Mouse (Mus musculus): ENCODE results near the gene Cerkl. TPM values are rescaled to one million over a fixed set of nuclear protein-coding genes. Genes with fewer than 3 reads are reported as not detected.

The Cerkl gene
- polyA plus RNA-seq, 1 experiment, result 14.3 TPM

DNA sequence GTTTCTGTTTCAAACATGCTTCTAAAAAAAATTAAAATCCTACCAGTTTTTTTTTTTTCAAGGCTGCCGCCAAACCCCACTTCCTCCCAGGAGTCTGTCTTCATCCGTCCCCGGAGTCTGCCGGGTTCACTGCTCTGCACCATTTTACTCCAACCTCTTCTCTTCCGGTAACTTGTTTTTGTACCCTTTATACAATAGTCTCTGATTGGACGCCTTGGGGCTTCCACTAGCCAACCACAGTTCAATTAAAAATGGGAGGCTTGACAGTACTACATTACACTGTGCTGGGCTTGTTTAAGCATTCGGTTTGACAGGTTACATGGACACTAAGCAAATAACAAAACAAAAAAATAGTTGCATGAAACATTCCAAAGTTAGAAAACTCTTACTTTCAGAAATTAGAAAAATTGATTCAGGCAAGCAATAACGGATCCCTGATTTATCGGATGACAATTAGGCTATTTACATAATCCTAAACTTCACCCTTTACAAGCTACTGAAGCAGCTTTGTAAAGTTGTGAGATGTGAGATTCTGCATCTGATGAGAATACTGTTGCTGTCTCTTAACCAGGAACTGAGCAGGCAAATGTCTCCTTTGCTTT lies 85.8 kb downstream of the Cerkl start:
- H3K4me1 ChIP-seq (ENCODE audit: control insufficient read depth, insufficient read depth, insufficient read length, low read length), result peaks cover 9% of the 10 kb centered on the region
- H3K4me3 ChIP-seq (ENCODE audit: insufficient read depth, low read depth, low read length), result peak overlapping the region; percentile 53
- peak overlapping the region; percentile 60; the same call in 1 of the 2 replicates for H3K27ac ChIP-seq (replicated peaks; ENCODE audit: low read depth, low read length)

GRCm38 (mm10) chr2:79369905-79370304 lies 86.7 kb downstream of the Cerkl start:
- Histone ChIP-seq H3K4me3 (ENCODE audit: insufficient read depth, low read depth, low read length) (no peak overlapping the region), H3K27ac (replicated peaks; ENCODE audit: low read depth, low read length) (peak overlapping the region; percentile 48)

GRCm38 (mm10) chr2:79369061-79369524 lies 87.5 kb downstream of the Cerkl start:
- Histone ChIP-seq H3K4me1 (ENCODE audit: control insufficient read depth, insufficient read depth, insufficient read length, low read length) (peaks cover 9% of the 10 kb centered on the region), H3K4me3 (ENCODE audit: insufficient read depth, low read depth, low read length) (no peak overlapping the region), H3K27ac (replicated peaks; ENCODE audit: low read depth, low read length) (peak overlapping the region; percentile 84)

More at GRCm38 (mm10) chr2:79369905-79370304, 86.7 kb downstream of the Cerkl start:
- peaks cover 9% of the 10 kb centered on the region for H3K4me1 ChIP-seq (ENCODE audit: control insufficient read depth, insufficient read depth, insufficient read length, low read length)

DNA sequence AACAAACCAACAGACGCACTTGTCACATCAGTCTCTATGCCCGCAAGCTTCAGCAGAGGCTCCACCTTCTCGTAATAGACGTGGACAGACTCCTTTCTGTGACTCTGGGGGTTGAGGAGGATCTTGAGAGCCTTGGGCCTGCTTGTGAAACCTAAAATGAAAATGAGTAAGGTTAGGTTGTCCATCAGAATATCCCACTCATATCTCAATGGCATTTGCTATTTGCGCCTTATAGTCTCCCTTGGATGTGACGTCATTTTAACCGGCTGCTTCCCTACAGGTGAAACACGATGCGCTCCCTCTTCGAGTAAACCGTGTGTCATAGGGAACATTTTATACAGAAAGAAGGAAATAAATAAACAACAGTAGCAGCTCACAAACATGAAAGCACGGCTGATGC lies 87.9 kb downstream of the Cerkl start:
- H3K4me1 ChIP-seq (ENCODE audit: control insufficient read depth, insufficient read depth, insufficient read length, low read length), result peaks cover 9% of the 10 kb centered on the region
- no peak overlapping the region for H3K4me3 ChIP-seq (ENCODE audit: insufficient read depth, low read depth, low read length)
- H3K27ac ChIP-seq (replicated peaks; ENCODE audit: low read depth, low read length), result peak overlapping the region; percentile 84

- H3K27ac ChIP-seq (replicated peaks; ENCODE audit: low read depth, low read length), result peak overlapping the region; percentile 84
- no peak overlapping the region for H3K4me3 ChIP-seq (ENCODE audit: insufficient read depth, low read depth, low read length)
- peaks cover 9% of the 10 kb centered on the region for H3K4me1 ChIP-seq (ENCODE audit: control insufficient read depth, insufficient read depth, insufficient read length, low read length)
These were observed 88.8 kb downstream of the Cerkl start for GRCm38 (mm10) chr2:79367451-79368450.

DNA sequence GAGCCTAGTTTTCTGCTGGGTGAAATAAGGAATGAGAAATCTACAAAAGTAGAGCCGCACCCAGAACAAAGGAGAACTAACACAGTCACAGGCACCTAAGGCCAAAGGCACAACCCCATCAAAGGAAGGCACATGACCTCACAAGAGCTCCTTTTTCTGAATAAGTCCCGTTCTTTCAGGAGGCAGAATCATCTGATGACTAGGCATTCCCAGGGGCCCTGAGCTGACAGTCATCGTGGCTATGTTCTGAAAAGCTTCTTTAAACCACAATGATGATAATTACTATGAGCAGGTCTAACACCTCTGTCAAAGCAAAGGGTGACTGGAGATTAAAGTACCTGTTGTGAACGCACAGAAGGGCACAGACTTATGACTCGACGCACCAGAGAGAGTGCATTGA lies 92.7 kb downstream of the Cerkl start:
- Histone ChIP-seq H3K4me3 (ENCODE audit: insufficient read depth, low read depth, low read length) (no peak overlapping the region), H3K27ac (replicated peaks; ENCODE audit: low read depth, low read length) (no peak overlapping the region), H3K4me1 (ENCODE audit: control insufficient read depth, insufficient read depth, insufficient read length, low read length) (peaks cover 6% of the 10 kb centered on the region)

GRCm38 (mm10) chr2:79362029-79362428 lies 94.6 kb downstream of the Cerkl start:
- Histone ChIP-seq H3K27ac (replicated peaks; ENCODE audit: low read depth, low read length) (no peak overlapping the region), H3K4me3 (ENCODE audit: insufficient read depth, low read depth, low read length) (no peak overlapping the region), H3K4me1 (ENCODE audit: control insufficient read depth, insufficient read depth, insufficient read length, low read length) (no peaks in the 10 kb centered on the region; the same call in 1 of the 2 replicates)

DNA sequence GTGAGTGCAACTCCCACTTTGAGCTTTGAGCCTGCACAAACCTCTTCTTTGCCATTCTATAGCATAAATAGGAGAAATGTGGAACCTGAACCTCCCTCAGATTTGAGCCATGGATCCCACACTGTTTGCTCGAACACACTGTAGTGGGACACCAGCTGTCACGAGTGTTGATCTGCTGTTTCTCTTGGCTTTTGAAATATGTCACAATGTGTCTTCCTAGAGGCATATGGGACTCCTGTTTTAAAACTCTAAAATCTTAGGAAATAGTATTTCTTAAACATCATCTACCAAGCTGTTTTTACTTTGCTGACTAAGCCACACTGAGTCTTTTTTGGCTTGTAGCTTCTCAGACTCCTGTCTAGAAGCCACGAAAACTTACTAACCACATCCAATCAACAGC lies 98.8 kb downstream of the Cerkl start:
- Histone ChIP-seq H3K4me3 (ENCODE audit: insufficient read depth, low read depth, low read length) (no peak overlapping the region), H3K4me1 (ENCODE audit: control insufficient read depth, insufficient read depth, insufficient read length, low read length) (no peaks in the 10 kb centered on the region), H3K27ac (replicated peaks; ENCODE audit: low read depth, low read length) (no peak overlapping the region)

DNA sequence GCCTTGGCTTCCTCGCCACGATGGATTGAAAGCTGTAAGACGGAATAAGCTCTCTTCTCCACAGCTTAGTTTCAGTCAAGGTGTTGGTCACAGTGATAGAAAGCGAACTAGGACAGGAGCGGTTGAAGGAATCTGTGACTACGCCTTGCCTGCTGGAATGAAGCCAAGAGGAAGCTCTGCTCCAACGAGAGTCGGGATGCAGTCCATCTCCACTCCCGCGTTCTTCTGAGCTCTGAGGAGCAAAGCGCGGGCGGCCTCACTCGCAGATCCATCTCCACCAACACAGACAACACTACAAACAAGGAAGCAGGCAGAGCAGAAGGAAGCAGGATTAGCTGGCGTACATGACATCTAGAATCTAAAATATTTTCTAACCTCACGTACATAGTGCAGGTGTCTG lies 101.8 kb downstream of the Cerkl start:
- no peak overlapping the region for H3K4me3 ChIP-seq (ENCODE audit: insufficient read depth, low read depth, low read length)
- no peak overlapping the region for H3K27ac ChIP-seq (replicated peaks; ENCODE audit: low read depth, low read length)
- no peaks in the 10 kb centered on the region for H3K4me1 ChIP-seq (ENCODE audit: control insufficient read depth, insufficient read depth, insufficient read length, low read length)

DNA sequence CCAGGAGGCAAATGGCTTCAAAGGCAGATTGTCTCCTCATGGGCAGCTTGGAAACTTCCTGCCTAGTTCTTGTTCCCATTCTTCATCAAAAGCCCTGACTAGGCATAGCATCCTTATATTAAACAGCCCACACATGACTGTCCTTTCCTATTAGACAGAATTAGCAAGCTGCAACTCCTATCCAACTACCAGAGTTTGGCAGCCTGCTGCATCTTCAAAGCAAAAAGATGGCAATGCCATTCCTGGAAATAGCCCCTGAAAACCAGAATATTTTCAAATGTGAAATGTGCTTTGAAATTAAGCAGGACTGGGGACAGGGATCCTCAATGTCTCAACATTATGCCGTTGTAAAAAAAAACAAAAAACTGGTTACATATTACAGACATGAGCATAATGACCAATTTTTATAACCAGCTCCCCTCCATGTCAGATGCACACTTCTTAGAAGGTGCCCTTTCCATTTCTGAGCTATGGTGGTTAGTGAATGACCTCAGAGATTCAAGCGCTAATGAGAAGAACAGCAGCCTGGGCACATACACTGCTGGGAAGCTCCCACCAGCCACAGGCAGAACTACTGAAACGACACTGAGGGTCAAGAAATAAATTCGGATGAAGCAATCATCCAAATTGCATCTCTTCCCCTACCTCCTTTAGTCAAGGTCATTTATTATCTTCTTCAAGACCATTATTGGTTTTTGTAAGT lies 104.3 kb downstream of the Cerkl start:
- H3K4me3 ChIP-seq (ENCODE audit: insufficient read depth, low read depth, low read length), result no peak overlapping the region
- H3K27ac ChIP-seq (replicated peaks; ENCODE audit: low read depth, low read length), result no peak overlapping the region
- no peaks in the 10 kb centered on the region for H3K4me1 ChIP-seq (ENCODE audit: control insufficient read depth, insufficient read depth, insufficient read length, low read length)

GRCm38 (mm10) chr2:79351179-79352099 lies 105.1 kb downstream of the Cerkl start:
- Histone ChIP-seq H3K27ac (replicated peaks; ENCODE audit: low read depth, low read length) (no peak overlapping the region), H3K4me1 (ENCODE audit: control insufficient read depth, insufficient read depth, insufficient read length, low read length) (no peaks in the 10 kb centered on the region), H3K4me3 (ENCODE audit: insufficient read depth, low read depth, low read length) (no peak overlapping the region)

DNA sequence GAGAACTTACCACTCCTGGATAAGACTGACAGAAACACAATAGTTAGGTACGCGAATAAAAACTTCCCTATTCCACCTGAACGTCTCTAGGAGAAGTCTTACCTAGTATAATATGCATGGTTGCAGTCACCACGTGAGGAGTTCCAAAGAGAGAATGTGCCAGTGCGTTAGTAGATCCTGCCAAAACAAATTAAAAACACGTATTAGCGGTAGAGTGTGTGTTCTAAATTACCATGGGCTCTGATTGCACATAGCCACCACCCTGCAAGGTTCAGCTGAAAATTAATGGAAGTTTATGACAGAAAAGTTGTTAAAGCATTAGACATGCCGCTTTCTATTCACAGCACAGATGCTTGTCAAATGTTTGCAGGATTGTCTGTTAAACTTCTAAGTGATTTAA lies 113.5 kb downstream of the Cerkl start:
- Histone ChIP-seq H3K4me3 (ENCODE audit: insufficient read depth, low read depth, low read length) (no peak overlapping the region), H3K27ac (replicated peaks; ENCODE audit: low read depth, low read length) (no peak overlapping the region), H3K4me1 (ENCODE audit: control insufficient read depth, insufficient read depth, insufficient read length, low read length) (no peaks in the 10 kb centered on the region)

GRCm38 (mm10) chr2:79339003-79339402 lies 117.6 kb downstream of the Cerkl start:
- Histone ChIP-seq H3K4me3 (ENCODE audit: insufficient read depth, low read depth, low read length) (no peak overlapping the region), H3K4me1 (ENCODE audit: control insufficient read depth, insufficient read depth, insufficient read length, low read length) (no peaks in the 10 kb centered on the region), H3K27ac (replicated peaks; ENCODE audit: low read depth, low read length) (no peak overlapping the region)

GRCm38 (mm10) chr2:79336141-79336540 lies 120.4 kb downstream of the Cerkl start:
- no peak overlapping the region for H3K27ac ChIP-seq (replicated peaks; ENCODE audit: low read depth, low read length)
- H3K4me1 ChIP-seq (ENCODE audit: control insufficient read depth, insufficient read depth, insufficient read length, low read length), result no peaks in the 10 kb centered on the region
- no peak overlapping the region for H3K4me3 ChIP-seq (ENCODE audit: insufficient read depth, low read depth, low read length)

Data from brown adipose tissue, adult 24 weeks (tissue).